Mouse (Mus musculus): ENCODE measurements at regions not wholly inside any gene's neighbourhood (a gene's known extent, or its start where the extent isn't known, plus 50 kb on each side); places are given as distances from the start of the nearest gene placed in this dataset.

- TF ChIP-seq POLR2A (IDR thresholded peaks at IDR 0.05; ENCODE audit: borderline replicate concordance, extremely low read depth, insufficient read depth, insufficient read length, poor library complexity, severe bottlenecking) (no peak), CTCF (IDR thresholded peaks at IDR 0.05; ENCODE audit: borderline replicate concordance, extremely low read depth, insufficient read depth, insufficient read length) (no peak)
- DNase-seq (ENCODE audit: low read depth), result peak; percentile 57
Measured at GRCm38 (mm10) chr8:50521346-50521745, 1677.6 kb upstream of the Tenm3 start.

All from brain, embryonic 14.5 days (tissue).